Mouse (Mus musculus): ENCODE results near the gene Rap1gap2.

Gene Rap1gap2

GRCm38 (mm10) chr11:74499521-74500099, 111.1 kb downstream of the Rap1gap2 start:
- no peak for DNase-seq

GRCm38 (mm10) chr11:74499058-74499457, 111.7 kb downstream of the Rap1gap2 start:
- no peak for DNase-seq

- DNase-seq, result no peak
Measured at GRCm38 (mm10) chr11:74496581-74496980, 114.1 kb downstream of the Rap1gap2 start.

- DNase-seq, result no peak
Measured at GRCm38 (mm10) chr11:74493936-74494335, 116.8 kb downstream of the Rap1gap2 start.

- DNase-seq, result no peak
Measured at GRCm38 (mm10) chr11:74493172-74493862, 117.4 kb downstream of the Rap1gap2 start.

- no peak for DNase-seq
Measured at GRCm38 (mm10) chr11:74491130-74491529, 119.6 kb downstream of the Rap1gap2 start.

GRCm38 (mm10) chr11:74489239-74489638, 121.5 kb downstream of the Rap1gap2 start:
- DNase-seq, result no peak

GRCm38 (mm10) chr11:74487952-74488351, 122.8 kb downstream of the Rap1gap2 start:
- no peak for DNase-seq

- no peak for DNase-seq
Measured at GRCm38 (mm10) chr11:74485435-74486217, 125.1 kb downstream of the Rap1gap2 start.

- no peak for DNase-seq
Measured at GRCm38 (mm10) chr11:74483871-74484270, 126.8 kb downstream of the Rap1gap2 start.

- no peak for DNase-seq
Measured at GRCm38 (mm10) chr11:74483153-74483817, 127.4 kb downstream of the Rap1gap2 start.

GRCm38 (mm10) chr11:74481797-74482196, 128.9 kb downstream of the Rap1gap2 start:
- no peak for DNase-seq

GRCm38 (mm10) chr11:74479715-74480289, 130.9 kb downstream of the Rap1gap2 start:
- DNase-seq, result peak; percentile 42

- no peak for DNase-seq
Measured at GRCm38 (mm10) chr11:74478877-74479276, 131.8 kb downstream of the Rap1gap2 start.

GRCm38 (mm10) chr11:74472671-74473070, 138.0 kb downstream of the Rap1gap2 start:
- no peak for DNase-seq

GRCm38 (mm10) chr11:74468195-74468594, 142.5 kb downstream of the Rap1gap2 start:
- no peak for DNase-seq

- DNase-seq, result no peak
Measured at GRCm38 (mm10) chr11:74465712-74466111, 145.0 kb downstream of the Rap1gap2 start.

GRCm38 (mm10) chr11:74464181-74464977, 146.3 kb downstream of the Rap1gap2 start:
- DNase-seq, result no peak

GRCm38 (mm10) chr11:74462651-74463050, 148.1 kb downstream of the Rap1gap2 start:
- DNase-seq, result no peak

- DNase-seq, result no peak
Measured at GRCm38 (mm10) chr11:74459651-74460050, 151.1 kb downstream of the Rap1gap2 start.

- no peak for DNase-seq
Measured at GRCm38 (mm10) chr11:74458400-74458799, 152.3 kb downstream of the Rap1gap2 start.

- DNase-seq, result no peak
Measured at GRCm38 (mm10) chr11:74457194-74457593, 153.5 kb downstream of the Rap1gap2 start.
